Comparison of ENCODE assay signal across 10 mouse cellular contexts in genomic region chr10:120208015-120208414, GRCm38 (mm10). TPM values are rescaled to one million over a fixed set of nuclear protein-coding genes. Genes with fewer than 3 reads are reported as not detected.
DNase-seq lines count a peak whose midpoint lies in the region; ATAC-seq and TF ChIP-seq lines count a peak whose summit lies in the region.
"Had no signal": no experiment of that assay in that cellular context is flagged by ENCODE, and none has a peak within 500 bp of the region (broad histone marks: within the 10 kb centered on the region; RNA-seq: fewer than 3 reads in every experiment).

No protein-coding gene starts in this region.

- no peaks in the 10 kb centered on the region for H3K36me3 ChIP-seq in forebrain, embryonic 11.5 days (ENCODE audit: control insufficient read depth, insufficient read depth, low read length)
- H3K36me3 ChIP-seq in forebrain, embryonic 14.5 days (ENCODE audit: control insufficient read depth, insufficient read depth, low read length): no peaks in the 10 kb centered on the region
- H3K36me3 ChIP-seq in lung, embryonic 14.5 days (ENCODE audit: insufficient read depth): no peaks in the 10 kb centered on the region
- no peaks in the 10 kb centered on the region for H3K36me3 ChIP-seq in macrophage (ENCODE audit: inconsistent target)

- no peaks in the 10 kb centered on the region for H3K4me1 ChIP-seq in forebrain, embryonic 11.5 days (replicated peaks; ENCODE audit: control insufficient read depth, insufficient read depth, low read length)
- peaks cover 5% of the 10 kb centered on the region; the same call in 1 of the 2 replicates for H3K4me1 ChIP-seq in forebrain, embryonic 14.5 days (ENCODE audit: control insufficient read depth, insufficient read depth, low read length)
- H3K4me1 ChIP-seq in lung, embryonic 14.5 days (ENCODE audit: insufficient read depth): no peaks in the 10 kb centered on the region

- WGBS in forebrain, embryonic 11.5 days: 90% methylated on average over 8 of the region's 8 CpGs
- 90% methylated on average over 8 of the region's 8 CpGs for WGBS in forebrain, embryonic 14.5 days
- 79% methylated on average over 8 of the region's 8 CpGs for WGBS in lung, embryonic 14.5 days
- WGBS in macrophage (ENCODE audit: missing documents): 13% methylated on average over 8 of the region's 8 CpGs

- no peak overlapping the region for H3K27ac ChIP-seq in forebrain, embryonic 11.5 days (ENCODE audit: low read depth, low read length)
- H3K27ac ChIP-seq in forebrain, embryonic 14.5 days (ENCODE audit: low read depth, low read length): no peak overlapping the region
- no peak overlapping the region for H3K27ac ChIP-seq in lung, embryonic 14.5 days (ENCODE audit: low read depth)
- H3K27ac ChIP-seq in macrophage: 0 out of 2 replicates have a peak overlapping the region, but pooled peaks have one; percentile 3
- H3K27ac ChIP-seq: limb, embryonic 12.5 days had no signal

- H3K79me2 ChIP-seq in macrophage (ENCODE audit: inconsistent target): peaks cover 45% of the 10 kb centered on the region

- no peak for TF ChIP-seq CTCF in lung, embryonic 14.5 days (IDR thresholded peaks at IDR 0.05; ENCODE audit: low read depth)

- no peak for DNase-seq in forebrain, embryonic 11.5 days (ENCODE audit: low spot score)
- DNase-seq in forebrain, embryonic 14.5 days (ENCODE audit: low spot score): no peak
- DNase-seq in lung, embryonic 14.5 days: no peak
- no peak for DNase-seq in lung, postnatal 25 days (ENCODE audit: low spot score)
- DNase-seq in thymus, postnatal 0 days (ENCODE audit: low spot score): no peak
- DNase-seq in layer of hippocampus, adult 18-20 months (ENCODE audit: low spot score in 2 of 2): no peak

- no peak overlapping the region for H3K9ac ChIP-seq in forebrain, embryonic 11.5 days (ENCODE audit: low read length)
- H3K9ac ChIP-seq in forebrain, embryonic 14.5 days (ENCODE audit: low read length): no peak overlapping the region
- no peak overlapping the region for H3K9ac ChIP-seq in lung, embryonic 14.5 days

- no peaks in the 10 kb centered on the region for H3K27me3 ChIP-seq in forebrain, embryonic 11.5 days (ENCODE audit: control insufficient read depth, insufficient read depth, low read length)
- H3K27me3 ChIP-seq in forebrain, embryonic 14.5 days (replicated peaks; ENCODE audit: control insufficient read depth, insufficient read depth, low read length): no peaks in the 10 kb centered on the region
- no peaks in the 10 kb centered on the region for H3K27me3 ChIP-seq in lung, embryonic 14.5 days (ENCODE audit: insufficient read depth, low read length)

- ATAC-seq in forebrain, embryonic 11.5 days (replicated peaks; ENCODE audit: low FRiP score): peak; percentile 47; the same call in 1 of the 2 replicates
- no peak for ATAC-seq in forebrain, embryonic 14.5 days
- ATAC-seq in lung, embryonic 14.5 days (ENCODE audit: insufficient read depth): peak; percentile 6; the same call in 1 of the 2 replicates
- ATAC-seq in common myeloid progenitor, adult 5-6 weeks (replicated peaks; ENCODE audit: low read depth, poor library complexity, severe bottlenecking): peak; percentile 26

- no peak overlapping the region for H3K4me2 ChIP-seq in forebrain, embryonic 11.5 days (ENCODE audit: low read depth, low read length, severe bottlenecking)
- no peak overlapping the region for H3K4me2 ChIP-seq in forebrain, embryonic 14.5 days (ENCODE audit: low read length)
- no peak overlapping the region for H3K4me2 ChIP-seq in lung, embryonic 14.5 days

- no peak overlapping the region for H3K4me3 ChIP-seq in forebrain, embryonic 11.5 days (ENCODE audit: low read depth, low read length)
- no peak overlapping the region for H3K4me3 ChIP-seq in forebrain, embryonic 14.5 days (ENCODE audit: low read depth, low read length)
- no peak overlapping the region for H3K4me3 ChIP-seq in lung, embryonic 14.5 days (ENCODE audit: low read depth, low read length)
- H3K4me3 ChIP-seq in macrophage (ENCODE audit: inconsistent target): peak overlapping the region; percentile 96

- H3K9me3 ChIP-seq in forebrain, embryonic 11.5 days (ENCODE audit: control insufficient read depth, low read length): no peaks in the 10 kb centered on the region; the same call in 1 of the 2 replicates
- no peaks in the 10 kb centered on the region for H3K9me3 ChIP-seq in forebrain, embryonic 14.5 days (replicated peaks; ENCODE audit: control insufficient read depth, low read length)
- H3K9me3 ChIP-seq in lung, embryonic 14.5 days (ENCODE audit: low read depth, low read length): no peaks in the 10 kb centered on the region
- H3K9me3 ChIP-seq: embryonic facial prominence, embryonic 10.5 days had no signal

RNA-seq across cellular contexts. Expression of gene Irak3, which starts 6.1 kb away (rescaled TPM):
- 0.33 and 0.49 TPM in 2 replicates for polyA plus RNA-seq in forebrain, embryonic 11.5 days (2014; fragmentation: Nextera tagmentation; extraction: Ambion mirVana)
- 0.27 and 0.52 TPM in 2 replicates for polyA plus RNA-seq in forebrain, embryonic 14.5 days (2014; fragmentation: Nextera tagmentation; extraction: Ambion mirVana)
- polyA plus RNA-seq in lung, embryonic 14.5 days (2014; fragmentation: Nextera tagmentation; extraction: Ambion mirVana): 0.70 and 1.2 TPM in 2 replicates
- 11.9 and 16.8 TPM in 2 replicates for total RNA-seq in common myeloid progenitor, adult 5-6 weeks (2017)
- 100 to 1,000 TPM in 7 of 26 experiments, 10 to 100 TPM in 19; 20.4 to 283 (median 70.2) TPM for total RNA-seq in macrophage (2018; cell fraction: chromatin; rRNA removed)
- 10 to 100 TPM; 17.8 to 86.8 (median 35.4) TPM for total RNA-seq in macrophage (2018; cell fraction: cytosol; rRNA removed)
- 100 to 1,000 TPM in 4 of 26 experiments, 10 to 100 TPM in 22; 33.5 to 132 (median 59.3) TPM for total RNA-seq in macrophage (2018; cell fraction: nucleus; rRNA removed)
- 12.3 to 31.5 TPM (median 17.1 TPM) in 3 replicates for polyA plus RNA-seq in macrophage (2018)
- polyA plus RNA-seq in thymus, postnatal 0 days (2015; fragmentation: Nextera tagmentation; extraction: Ambion mirVana): 1.1 and 1.3 TPM in 2 replicates
- under 1 TPM; 0.57 to 0.58 TPM for total RNA-seq in layer of hippocampus, adult 18-20 months (2021)

RNA-seq across cellular contexts. Expression of gene Tmbim4, which starts 6.6 kb away (rescaled TPM):
- polyA plus RNA-seq in forebrain, embryonic 11.5 days (2014; fragmentation: Nextera tagmentation; extraction: Ambion mirVana): 74.0 and 77.6 TPM in 2 replicates
- 85.4 and 102 TPM in 2 replicates for polyA plus RNA-seq in forebrain, embryonic 14.5 days (2014; fragmentation: Nextera tagmentation; extraction: Ambion mirVana)
- 87.1 and 89.0 TPM in 2 replicates for polyA plus RNA-seq in lung, embryonic 14.5 days (2014; fragmentation: Nextera tagmentation; extraction: Ambion mirVana)
- 97.8 and 138 TPM in 2 replicates for total RNA-seq in common myeloid progenitor, adult 5-6 weeks (2017)
- total RNA-seq in macrophage (2018; cell fraction: chromatin; rRNA removed): 100 to 1,000 TPM in 22 of 26 experiments, 10 to 100 TPM in 4; 86.1 to 297 (median 159) TPM
- 100 to 1,000 TPM in 25 of 26 experiments, 10 to 100 TPM in 1; 100.0 to 212 (median 153) TPM for total RNA-seq in macrophage (2018; cell fraction: cytosol; rRNA removed)
- 100 to 1,000 TPM in 24 of 26 experiments, 10 to 100 TPM in 2; 84.6 to 315 (median 163) TPM for total RNA-seq in macrophage (2018; cell fraction: nucleus; rRNA removed)
- 63.2 to 146 TPM (median 114 TPM) in 3 replicates for polyA plus RNA-seq in macrophage (2018)
- polyA plus RNA-seq in thymus, postnatal 0 days (2015; fragmentation: Nextera tagmentation; extraction: Ambion mirVana): 120 and 127 TPM in 2 replicates
- 10 to 100 TPM; 58.4 to 63.3 TPM for total RNA-seq in layer of hippocampus, adult 18-20 months (2021)

RNA-seq across cellular contexts. Expression of gene Llph, which starts 18.9 kb away (rescaled TPM):
- polyA plus RNA-seq in forebrain, embryonic 11.5 days (2014; fragmentation: Nextera tagmentation; extraction: Ambion mirVana): 57.6 and 59.0 TPM in 2 replicates
- 41.6 and 44.1 TPM in 2 replicates for polyA plus RNA-seq in forebrain, embryonic 14.5 days (2014; fragmentation: Nextera tagmentation; extraction: Ambion mirVana)
- 56.4 and 58.1 TPM in 2 replicates for polyA plus RNA-seq in lung, embryonic 14.5 days (2014; fragmentation: Nextera tagmentation; extraction: Ambion mirVana)
- total RNA-seq in common myeloid progenitor, adult 5-6 weeks (2017): 97.9 and 108 TPM in 2 replicates
- total RNA-seq in macrophage (2018; cell fraction: chromatin; rRNA removed): 10 to 100 TPM in 24 of 26 experiments, 1 to 10 TPM in 2; 5.8 to 26.9 (median 19.4) TPM
- 10 to 100 TPM; 26.4 to 51.3 (median 35.6) TPM for total RNA-seq in macrophage (2018; cell fraction: cytosol; rRNA removed)
- total RNA-seq in macrophage (2018; cell fraction: nucleus; rRNA removed): 10 to 100 TPM; 15.0 to 33.8 (median 23.1) TPM
- polyA plus RNA-seq in macrophage (2018): 34.0 to 57.9 TPM (median 50.2 TPM) in 3 replicates
- 67.9 and 74.0 TPM in 2 replicates for polyA plus RNA-seq in thymus, postnatal 0 days (2015; fragmentation: Nextera tagmentation; extraction: Ambion mirVana)
- total RNA-seq in layer of hippocampus, adult 18-20 months (2021): 10 to 100 TPM; 14.8 to 15.3 TPM
